Mouse (Mus musculus): Measurements from ENCODE around the gene Tipin.

GRCm38 (mm10) chr9:64340351-64341253 is 59.2 kb downstream of the Tipin start:
- TF ChIP-seq POLR2A (IDR thresholded peaks at IDR 0.05; ENCODE audit: insufficient read depth, low read length): no peak
- no peak for TF ChIP-seq CTCF (IDR thresholded peaks at IDR 0.05; ENCODE audit: low read depth, low read length)
